Mouse (Mus musculus): ENCODE measurements at regions not wholly inside any gene's neighbourhood (a gene's known extent, or its start where the extent isn't known, plus 50 kb on each side); places are given as distances from the start of the nearest gene placed in this dataset.

DNA sequence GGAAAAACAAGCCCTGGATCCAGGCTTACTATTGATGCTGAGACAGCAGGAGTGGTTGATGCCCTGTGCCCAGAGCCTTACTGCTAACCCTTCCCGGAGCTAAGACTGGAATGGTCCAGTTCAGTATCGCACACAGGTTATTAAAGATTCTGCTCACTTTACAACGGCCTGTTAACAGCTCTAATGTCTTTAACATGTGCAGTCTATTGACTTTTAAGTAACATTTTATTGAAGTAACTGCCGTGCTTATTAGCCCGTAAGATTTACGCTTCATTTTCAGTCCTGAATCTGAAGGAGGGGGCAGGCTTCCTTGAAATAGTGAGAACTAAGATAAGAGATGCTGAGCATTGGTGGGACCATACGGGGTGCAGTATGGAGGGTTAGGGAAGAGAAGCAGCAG is 155.7 kb upstream of the Cep162 start:
- H3K4me1 ChIP-seq (ENCODE audit: control insufficient read depth, insufficient read depth, low read length), result no peaks in the 10 kb centered on the region
- TF ChIP-seq CTCF (IDR thresholded peaks at IDR 0.05; ENCODE audit: extremely low read depth, insufficient read depth, low read length), result no peak
- TF ChIP-seq POLR2A (IDR thresholded peaks at IDR 0.05; ENCODE audit: extremely low read depth, insufficient read depth, low read length), result no peak
- no peak overlapping the region for H3K27ac ChIP-seq (ENCODE audit: insufficient read depth, low read length)

GRCm38 (mm10) chr9:87409736-87410135 is 154.4 kb upstream of the Cep162 start:
- no peak for TF ChIP-seq CTCF (IDR thresholded peaks at IDR 0.05; ENCODE audit: extremely low read depth, insufficient read depth, low read length)
- no peak for TF ChIP-seq POLR2A (IDR thresholded peaks at IDR 0.05; ENCODE audit: extremely low read depth, insufficient read depth, low read length)
- no peak overlapping the region for H3K4me3 ChIP-seq (ENCODE audit: insufficient read depth, low read length)
- H3K4me1 ChIP-seq (ENCODE audit: control insufficient read depth, insufficient read depth, low read length), result no peaks in the 10 kb centered on the region
- H3K27ac ChIP-seq (ENCODE audit: insufficient read depth, low read length), result no peak overlapping the region

More for the DNA sequence above, 155.7 kb upstream of the Cep162 start:
- H3K4me3 ChIP-seq (ENCODE audit: insufficient read depth, low read length), result no peak overlapping the region

GRCm38 (mm10) chr9:87408805-87409204 is 153.5 kb upstream of the Cep162 start:
- H3K4me3 ChIP-seq (ENCODE audit: insufficient read depth, low read length), result no peak overlapping the region
- H3K27ac ChIP-seq (ENCODE audit: insufficient read depth, low read length), result no peak overlapping the region
- TF ChIP-seq POLR2A (IDR thresholded peaks at IDR 0.05; ENCODE audit: extremely low read depth, insufficient read depth, low read length), result no peak
- TF ChIP-seq CTCF (IDR thresholded peaks at IDR 0.05; ENCODE audit: extremely low read depth, insufficient read depth, low read length), result no peak

DNA sequence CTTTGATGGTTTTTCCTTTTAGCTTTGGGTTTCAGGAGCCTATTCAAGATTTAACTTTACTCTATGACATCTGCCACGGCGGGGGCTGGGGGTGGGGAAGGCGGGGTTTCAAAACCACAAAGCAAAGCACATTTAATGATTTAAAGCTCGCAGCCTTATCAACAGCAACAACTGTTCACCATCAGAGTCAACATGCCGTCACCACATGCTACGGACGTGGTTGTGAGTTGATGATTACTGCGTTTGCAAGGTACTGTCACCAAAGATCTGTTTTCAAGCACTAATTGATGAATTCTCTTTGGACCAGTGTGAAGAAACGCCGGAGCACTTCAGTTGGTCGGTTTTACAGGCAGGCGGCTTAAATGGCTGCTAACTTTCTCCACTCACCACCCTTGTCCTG is 151.1 kb upstream of the Cep162 start:
- TF ChIP-seq POLR2A (IDR thresholded peaks at IDR 0.05; ENCODE audit: extremely low read depth, insufficient read depth, low read length), result no peak
- TF ChIP-seq CTCF (IDR thresholded peaks at IDR 0.05; ENCODE audit: extremely low read depth, insufficient read depth, low read length), result no peak
- Histone ChIP-seq H3K27ac (ENCODE audit: insufficient read depth, low read length) (no peak overlapping the region), H3K4me3 (ENCODE audit: insufficient read depth, low read length) (no peak overlapping the region), H3K4me1 (ENCODE audit: control insufficient read depth, insufficient read depth, low read length) (no peaks in the 10 kb centered on the region)

More at GRCm38 (mm10) chr9:87408805-87409204, 153.5 kb upstream of the Cep162 start:
- H3K4me1 ChIP-seq (ENCODE audit: control insufficient read depth, insufficient read depth, low read length), result no peaks in the 10 kb centered on the region

- no peaks in the 10 kb centered on the region for H3K4me1 ChIP-seq (ENCODE audit: control insufficient read depth, insufficient read depth, low read length)
- TF ChIP-seq POLR2A (IDR thresholded peaks at IDR 0.05; ENCODE audit: extremely low read depth, insufficient read depth, low read length) (no peak), CTCF (IDR thresholded peaks at IDR 0.05; ENCODE audit: extremely low read depth, insufficient read depth, low read length) (no peak)
- H3K4me3 ChIP-seq (ENCODE audit: insufficient read depth, low read length), result no peak overlapping the region
- no peak overlapping the region for H3K27ac ChIP-seq (ENCODE audit: insufficient read depth, low read length)
These were observed 149.9 kb upstream of the Cep162 start for GRCm38 (mm10) chr9:87405115-87405720.

DNA sequence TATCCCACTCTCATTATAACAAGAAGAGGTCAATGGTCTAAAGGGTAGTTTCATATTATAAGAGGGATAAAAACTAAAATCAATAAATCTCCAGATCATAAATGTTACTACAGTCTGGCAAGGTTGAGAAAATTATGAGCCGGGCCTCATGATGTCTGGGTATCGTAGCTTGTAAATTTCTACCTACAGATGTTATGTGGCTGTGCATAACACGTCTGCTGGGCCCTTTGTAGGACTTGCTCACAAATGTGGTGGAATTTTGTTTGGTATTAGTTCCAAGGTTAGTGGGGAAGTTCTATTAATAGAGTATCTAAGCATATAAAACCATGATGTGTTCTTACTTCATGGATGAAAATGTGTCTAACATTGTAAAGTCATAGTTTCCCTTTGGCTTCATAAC is 146.7 kb upstream of the Cep162 start:
- Histone ChIP-seq H3K4me3 (ENCODE audit: insufficient read depth, low read length) (no peak overlapping the region), H3K4me1 (ENCODE audit: control insufficient read depth, insufficient read depth, low read length) (no peaks in the 10 kb centered on the region), H3K27ac (ENCODE audit: insufficient read depth, low read length) (no peak overlapping the region)
- TF ChIP-seq CTCF (IDR thresholded peaks at IDR 0.05; ENCODE audit: extremely low read depth, insufficient read depth, low read length) (no peak), POLR2A (IDR thresholded peaks at IDR 0.05; ENCODE audit: extremely low read depth, insufficient read depth, low read length) (no peak)

GRCm38 (mm10) chr9:87387516-87387915 is 132.2 kb upstream of the Cep162 start:
- H3K4me3 ChIP-seq (ENCODE audit: insufficient read depth, low read length), result no peak overlapping the region
- no peaks in the 10 kb centered on the region for H3K4me1 ChIP-seq (ENCODE audit: control insufficient read depth, insufficient read depth, low read length)
- no peak overlapping the region for H3K27ac ChIP-seq (ENCODE audit: insufficient read depth, low read length)
- TF ChIP-seq CTCF (IDR thresholded peaks at IDR 0.05; ENCODE audit: extremely low read depth, insufficient read depth, low read length) (no peak), POLR2A (IDR thresholded peaks at IDR 0.05; ENCODE audit: extremely low read depth, insufficient read depth, low read length) (no peak)

DNA sequence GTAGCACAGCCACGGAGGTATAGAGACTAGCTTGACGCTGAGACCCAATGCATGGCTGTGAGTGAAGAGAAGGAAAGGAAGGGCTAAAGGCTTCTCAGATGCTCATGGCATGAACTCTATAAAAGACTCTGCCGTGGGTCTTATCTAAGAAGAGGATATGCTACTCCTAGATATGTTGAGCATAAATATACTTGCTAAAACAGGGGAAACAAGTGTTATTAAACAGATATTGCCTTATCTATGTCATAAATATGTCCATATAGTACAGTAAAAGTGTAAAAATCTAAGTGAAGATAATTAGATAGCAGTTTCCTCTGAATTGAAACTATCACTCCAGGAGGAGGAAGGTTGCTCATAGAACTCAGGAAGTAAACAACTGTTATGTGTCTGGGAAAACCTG is 128.2 kb upstream of the Cep162 start:
- H3K4me3 ChIP-seq (ENCODE audit: insufficient read depth, low read length), result no peak overlapping the region
- no peaks in the 10 kb centered on the region for H3K4me1 ChIP-seq (ENCODE audit: control insufficient read depth, insufficient read depth, low read length)
- H3K27ac ChIP-seq (ENCODE audit: insufficient read depth, low read length), result no peak overlapping the region
- no peak for TF ChIP-seq POLR2A (IDR thresholded peaks at IDR 0.05; ENCODE audit: extremely low read depth, insufficient read depth, low read length)

DNA sequence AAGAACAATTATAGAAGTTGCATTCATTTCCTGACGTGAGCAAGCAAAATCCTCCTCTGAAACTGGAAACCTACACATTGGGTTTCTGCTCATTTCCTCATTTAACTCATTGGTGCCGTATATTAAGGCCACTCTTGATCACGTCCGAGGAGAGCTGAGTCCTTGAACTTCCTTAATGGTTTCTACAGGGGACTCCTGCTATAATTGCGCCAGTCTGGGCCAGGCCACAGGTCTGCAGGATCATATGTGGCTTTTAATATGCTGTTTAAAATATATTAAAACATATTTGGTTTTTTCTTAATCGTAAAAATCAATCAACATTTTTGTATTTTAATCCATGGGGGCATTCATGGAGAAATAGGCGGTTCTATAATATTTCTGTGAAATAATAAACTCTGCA is 122.6 kb upstream of the Cep162 start:
- no peak overlapping the region for H3K4me3 ChIP-seq (ENCODE audit: insufficient read depth, low read length)
- no peak for TF ChIP-seq POLR2A (IDR thresholded peaks at IDR 0.05; ENCODE audit: extremely low read depth, insufficient read depth, low read length)
- TF ChIP-seq CTCF (IDR thresholded peaks at IDR 0.05; ENCODE audit: extremely low read depth, insufficient read depth, low read length), result no peak
- H3K4me1 ChIP-seq (ENCODE audit: control insufficient read depth, insufficient read depth, low read length), result no peaks in the 10 kb centered on the region
- no peak overlapping the region for H3K27ac ChIP-seq (ENCODE audit: insufficient read depth, low read length)

DNA sequence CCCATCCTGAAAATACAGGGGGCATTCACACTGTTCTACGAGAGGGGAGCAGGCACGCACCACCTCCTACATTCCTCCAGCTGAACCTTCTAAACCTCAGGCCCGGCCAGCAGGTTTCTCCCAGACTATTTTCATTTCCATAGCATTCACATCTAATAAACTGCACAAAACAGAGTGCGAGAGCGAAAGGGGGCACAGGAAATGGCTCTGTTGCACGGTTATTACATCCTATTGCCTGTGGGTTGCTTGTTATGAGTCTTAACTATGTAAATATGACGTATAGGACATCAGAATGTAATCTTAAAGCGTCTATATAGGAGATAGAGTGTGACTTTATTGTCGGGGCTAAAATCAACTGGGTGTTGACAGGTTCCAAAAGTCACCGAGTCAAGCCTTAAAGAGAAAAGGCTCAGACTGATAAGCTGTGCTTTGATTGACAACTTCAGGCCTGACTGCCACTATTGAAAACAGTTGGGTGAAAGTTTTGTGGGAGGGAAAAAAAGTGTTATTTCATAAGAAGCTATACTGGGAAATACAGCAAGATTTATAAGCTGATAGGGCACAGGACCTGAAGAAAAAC is 121.5 kb upstream of the Cep162 start:
- no peak overlapping the region for H3K4me3 ChIP-seq (ENCODE audit: insufficient read depth, low read length)
- H3K27ac ChIP-seq (ENCODE audit: insufficient read depth, low read length), result no peak overlapping the region
- H3K4me1 ChIP-seq (ENCODE audit: control insufficient read depth, insufficient read depth, low read length), result no peaks in the 10 kb centered on the region
- TF ChIP-seq CTCF (IDR thresholded peaks at IDR 0.05; ENCODE audit: extremely low read depth, insufficient read depth, low read length) (no peak), POLR2A (IDR thresholded peaks at IDR 0.05; ENCODE audit: extremely low read depth, insufficient read depth, low read length) (no peak)

Data from cortical plate, adult 2 months (tissue).